Mouse (Mus musculus): ENCODE measurements at regions not wholly inside any gene's neighbourhood (a gene's known extent, or its start where the extent isn't known, plus 50 kb on each side); places are given as distances from the start of the nearest gene placed in this dataset.
"Not testable (repeated sequence)": the region's sequence is repeated elsewhere in the genome, so short reads cannot be mapped to it uniquely, and the experiment has no call there.

GRCm38 (mm10) chr16:93308666-93309360 lies 295.1 kb downstream of the Setd4 start:
- Histone ChIP-seq H3K79me2 (ENCODE audit: inconsistent target) (no peaks in the 10 kb centered on the region), H3K27ac (no peak overlapping the region), H3K4me3 (ENCODE audit: inconsistent target) (no peak overlapping the region), H3K36me3 (ENCODE audit: inconsistent target) (no peaks in the 10 kb centered on the region)
- 100% methylated on average over 2 of the region's 2 CpGs for WGBS (ENCODE audit: missing documents)

DNA sequence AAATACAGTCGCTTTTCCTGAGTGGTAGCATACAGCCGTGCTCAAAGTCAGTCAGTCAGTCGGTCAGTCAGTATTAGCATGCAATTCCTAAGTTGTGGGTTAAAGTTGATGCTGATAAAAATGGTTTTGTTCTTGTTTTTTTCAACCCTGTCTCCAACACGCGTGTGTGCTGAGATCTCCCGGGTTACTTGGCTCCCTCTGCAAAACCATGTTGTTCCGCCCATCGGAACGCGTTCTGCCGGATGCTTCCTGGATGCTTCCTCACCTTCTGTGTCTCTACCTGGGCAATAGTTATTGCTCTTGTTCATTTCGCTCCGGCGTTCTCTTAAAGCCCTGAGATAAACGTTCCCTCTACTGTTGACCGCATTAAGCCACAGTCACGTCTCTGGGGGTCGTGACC lies 296.9 kb downstream of the Setd4 start:
- Histone ChIP-seq H3K36me3 (ENCODE audit: inconsistent target) (no peaks in the 10 kb centered on the region), H3K27ac (no peak overlapping the region), H3K4me3 (ENCODE audit: inconsistent target) (no peak overlapping the region), H3K79me2 (ENCODE audit: inconsistent target) (no peaks in the 10 kb centered on the region)
- 92% methylated on average over 18 of the region's 18 CpGs for WGBS (ENCODE audit: missing documents)

- not testable (repeated sequence) for H3K27ac ChIP-seq; H3K4me3 ChIP-seq (ENCODE audit: inconsistent target); H3K79me2 ChIP-seq (ENCODE audit: inconsistent target); H3K36me3 ChIP-seq (ENCODE audit: inconsistent target)
- WGBS (ENCODE audit: missing documents) = 80% methylated on average over 7 of the region's 7 CpGs
These were observed 297.7 kb downstream of the Setd4 start for GRCm38 (mm10) chr16:93306140-93306539.

GRCm38 (mm10) chr16:93294430-93294829 lies 309.4 kb downstream of the Setd4 start:
- Histone ChIP-seq H3K36me3 (ENCODE audit: inconsistent target) (no peaks in the 10 kb centered on the region), H3K4me3 (ENCODE audit: inconsistent target) (no peak overlapping the region), H3K27ac (no peak overlapping the region), H3K79me2 (ENCODE audit: inconsistent target) (no peaks in the 10 kb centered on the region)
- 42% methylated on average over 3 of the region's 5 CpGs for WGBS (ENCODE audit: missing documents)

- no peaks in the 10 kb centered on the region for H3K36me3 ChIP-seq (ENCODE audit: inconsistent target)
- WGBS (ENCODE audit: missing documents) = 43% methylated on average over 13 of the region's 13 CpGs
These were observed 310.8 kb downstream of the Setd4 start for GRCm38 (mm10) chr16:93292965-93293653.

GRCm38 (mm10) chr16:93292181-93292834 lies 311.6 kb downstream of the Setd4 start:
- no peaks in the 10 kb centered on the region for H3K79me2 ChIP-seq (ENCODE audit: inconsistent target)
- H3K27ac ChIP-seq = no peak overlapping the region
- no peaks in the 10 kb centered on the region for H3K36me3 ChIP-seq (ENCODE audit: inconsistent target)
- WGBS (ENCODE audit: missing documents) = 82% methylated on average over 14 of the region's 14 CpGs
- no peak overlapping the region for H3K4me3 ChIP-seq (ENCODE audit: inconsistent target)

More at GRCm38 (mm10) chr16:93292965-93293653, 310.8 kb downstream of the Setd4 start:
- Histone ChIP-seq H3K79me2 (ENCODE audit: inconsistent target) (no peaks in the 10 kb centered on the region), H3K4me3 (ENCODE audit: inconsistent target) (no peak overlapping the region), H3K27ac (no peak overlapping the region)

- 11% methylated on average over 3 of the region's 3 CpGs for whole genome bisulfite sequencing (ENCODE audit: missing documents)
- H3K79me2 ChIP-seq (ENCODE audit: inconsistent target) = no peaks in the 10 kb centered on the region
- H3K36me3 ChIP-seq (ENCODE audit: inconsistent target) = no peaks in the 10 kb centered on the region
- no peak overlapping the region for H3K4me3 ChIP-seq (ENCODE audit: inconsistent target)
- no peak overlapping the region for H3K27ac ChIP-seq
These were observed 315.8 kb downstream of the Setd4 start for GRCm38 (mm10) chr16:93288036-93288435.

GRCm38 (mm10) chr16:93287520-93287919 lies 316.3 kb downstream of the Setd4 start:
- WGBS (ENCODE audit: missing documents) = 65% methylated on average over 2 of the region's 2 CpGs
- Histone ChIP-seq H3K79me2 (ENCODE audit: inconsistent target) (no peaks in the 10 kb centered on the region), H3K36me3 (ENCODE audit: inconsistent target) (no peaks in the 10 kb centered on the region), H3K27ac (no peak overlapping the region), H3K4me3 (ENCODE audit: inconsistent target) (no peak overlapping the region)

DNA sequence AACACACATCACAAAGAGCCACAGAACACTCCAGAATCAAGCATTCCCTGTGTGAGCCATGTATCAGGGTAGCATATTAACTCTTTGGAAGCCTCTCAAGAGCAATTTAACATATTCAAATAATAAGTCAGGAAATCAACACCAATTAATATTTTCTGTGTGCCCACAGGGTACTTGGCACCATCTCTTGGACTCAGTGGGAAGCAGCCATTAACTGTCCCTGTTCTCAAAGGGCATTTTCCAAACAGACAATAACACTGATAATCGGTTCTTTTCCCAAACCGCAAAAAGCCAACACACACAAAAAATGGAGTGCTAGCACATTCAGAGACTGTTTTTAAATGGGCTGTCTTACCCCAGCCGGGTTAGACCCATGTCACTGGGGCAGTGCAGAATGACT lies 317.0 kb downstream of the Setd4 start:
- no peaks in the 10 kb centered on the region for H3K36me3 ChIP-seq (ENCODE audit: inconsistent target)
- no peaks in the 10 kb centered on the region for H3K79me2 ChIP-seq (ENCODE audit: inconsistent target)
- no peak overlapping the region for H3K27ac ChIP-seq
- H3K4me3 ChIP-seq (ENCODE audit: inconsistent target) = no peak overlapping the region
- WGBS (ENCODE audit: missing documents) = 96% methylated on average over 3 of the region's 3 CpGs

DNA sequence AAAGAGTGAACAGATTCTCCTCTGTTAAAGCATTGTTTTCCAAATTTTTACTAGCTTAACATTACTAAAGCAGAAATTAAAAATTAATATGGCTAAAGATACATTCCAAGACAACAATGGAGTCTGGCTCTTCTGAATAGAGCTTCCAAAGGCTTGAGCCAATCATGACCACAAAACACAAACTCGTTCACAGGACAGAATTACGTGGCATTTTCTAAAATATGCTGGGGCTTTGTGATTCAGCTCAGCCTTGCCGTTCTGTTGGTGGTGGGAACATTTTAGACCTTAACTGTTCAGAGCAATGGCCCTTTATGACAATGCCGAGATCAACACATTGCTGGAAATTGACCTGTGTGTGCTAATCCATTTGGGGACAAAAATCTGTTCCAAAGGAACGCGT lies 318.7 kb downstream of the Setd4 start:
- no peak overlapping the region for H3K4me3 ChIP-seq (ENCODE audit: inconsistent target)
- H3K36me3 ChIP-seq (ENCODE audit: inconsistent target) = no peaks in the 10 kb centered on the region
- H3K79me2 ChIP-seq (ENCODE audit: inconsistent target) = no peaks in the 10 kb centered on the region
- 94% methylated on average over 6 of the region's 6 CpGs for WGBS (ENCODE audit: missing documents)
- no peak overlapping the region for H3K27ac ChIP-seq

DNA sequence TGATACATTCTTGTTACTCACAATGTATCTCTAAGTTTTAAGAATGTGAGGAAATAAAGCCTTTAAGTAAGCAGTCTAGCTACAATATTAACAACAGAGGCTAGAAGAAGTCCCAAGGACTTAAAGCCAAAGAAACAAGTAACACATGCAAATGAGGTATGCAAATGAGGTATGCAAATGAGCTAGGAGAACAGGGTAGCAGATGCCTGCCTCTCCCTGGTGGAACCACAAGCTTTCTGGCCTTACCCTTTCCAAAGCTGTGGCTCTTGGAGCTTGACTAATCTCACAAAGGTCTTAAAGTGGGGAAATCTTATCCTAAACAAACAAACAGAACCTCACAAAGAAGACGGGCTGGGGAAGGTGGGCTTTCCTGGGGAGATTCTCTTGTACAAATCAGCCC lies 322.1 kb downstream of the Setd4 start:
- no peak overlapping the region for H3K4me3 ChIP-seq (ENCODE audit: inconsistent target)
- no peaks in the 10 kb centered on the region for H3K36me3 ChIP-seq (ENCODE audit: inconsistent target)
- no peaks in the 10 kb centered on the region for H3K79me2 ChIP-seq (ENCODE audit: inconsistent target)
- H3K27ac ChIP-seq = no peak overlapping the region
- 94% methylated on average over 1 of the region's 1 CpGs for WGBS (ENCODE audit: missing documents)

- 20% methylated on average over 8 of the region's 8 CpGs for WGBS (ENCODE audit: missing documents)
These were observed 331.2 kb downstream of the Setd4 start for GRCm38 (mm10) chr16:93272636-93273035.

DNA sequence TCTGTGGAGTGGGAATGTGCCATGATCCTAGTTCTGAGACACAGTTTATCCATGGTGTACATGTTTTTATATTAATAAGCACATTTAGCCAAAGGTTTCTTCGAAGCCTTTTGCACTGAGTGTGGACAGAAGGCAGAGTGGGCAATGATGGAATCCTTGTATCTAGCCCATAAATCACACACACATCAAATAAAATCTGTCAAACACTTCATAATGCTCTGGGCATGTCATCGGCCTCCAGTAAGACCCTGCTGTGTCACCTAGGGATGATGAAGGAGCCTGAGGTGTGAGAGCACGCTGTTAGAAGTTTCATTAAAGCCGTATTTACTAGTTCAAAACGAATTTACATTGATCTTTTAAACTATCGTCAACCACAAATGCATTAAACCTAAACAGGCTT lies 331.7 kb downstream of the Setd4 start:
- no peak overlapping the region for H3K27ac ChIP-seq
- H3K36me3 ChIP-seq (ENCODE audit: inconsistent target) = no peaks in the 10 kb centered on the region
- no peaks in the 10 kb centered on the region for H3K79me2 ChIP-seq (ENCODE audit: inconsistent target)
- WGBS (ENCODE audit: missing documents) = 57% methylated on average over 6 of the region's 6 CpGs
- H3K4me3 ChIP-seq (ENCODE audit: inconsistent target) = no peak overlapping the region

More at GRCm38 (mm10) chr16:93272636-93273035, 331.2 kb downstream of the Setd4 start:
- Histone ChIP-seq H3K27ac (no peak overlapping the region), H3K36me3 (ENCODE audit: inconsistent target) (no peaks in the 10 kb centered on the region), H3K4me3 (ENCODE audit: inconsistent target) (no peak overlapping the region), H3K79me2 (ENCODE audit: inconsistent target) (no peaks in the 10 kb centered on the region)

DNA sequence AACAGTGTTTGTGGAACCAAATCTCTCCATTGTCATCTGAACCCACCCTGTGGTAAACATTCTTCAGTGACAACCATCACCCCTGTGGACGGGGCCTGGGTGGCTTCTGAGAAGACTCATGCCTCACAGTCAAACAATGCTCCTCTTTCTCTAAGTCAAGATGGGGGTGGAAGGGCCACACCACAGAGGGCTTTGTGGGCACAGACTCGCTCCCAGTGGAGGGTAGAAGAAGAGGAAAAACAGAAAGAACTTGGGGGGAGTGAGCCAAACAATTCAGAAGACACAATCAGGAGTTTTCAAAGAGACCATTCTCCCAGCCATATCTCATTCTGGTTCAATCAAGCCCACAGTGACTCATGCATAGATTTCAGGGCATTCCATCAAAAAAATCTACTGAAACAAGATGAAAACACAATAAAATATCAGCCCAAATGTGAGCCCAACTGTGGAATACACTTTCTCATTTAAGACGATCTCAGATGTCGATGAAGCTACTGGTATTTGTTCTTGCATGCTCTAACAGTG lies 339.7 kb downstream of the Setd4 start:
- Histone ChIP-seq H3K79me2 (ENCODE audit: inconsistent target) (no peaks in the 10 kb centered on the region), H3K27ac (no peak overlapping the region), H3K4me3 (ENCODE audit: inconsistent target) (no peak overlapping the region), H3K36me3 (ENCODE audit: inconsistent target) (no peaks in the 10 kb centered on the region)
- 83% methylated on average over 4 of the region's 4 CpGs for WGBS (ENCODE audit: missing documents)
